8 mouse cellular contexts compared by ENCODE assay signal in the genomic region with DNA sequence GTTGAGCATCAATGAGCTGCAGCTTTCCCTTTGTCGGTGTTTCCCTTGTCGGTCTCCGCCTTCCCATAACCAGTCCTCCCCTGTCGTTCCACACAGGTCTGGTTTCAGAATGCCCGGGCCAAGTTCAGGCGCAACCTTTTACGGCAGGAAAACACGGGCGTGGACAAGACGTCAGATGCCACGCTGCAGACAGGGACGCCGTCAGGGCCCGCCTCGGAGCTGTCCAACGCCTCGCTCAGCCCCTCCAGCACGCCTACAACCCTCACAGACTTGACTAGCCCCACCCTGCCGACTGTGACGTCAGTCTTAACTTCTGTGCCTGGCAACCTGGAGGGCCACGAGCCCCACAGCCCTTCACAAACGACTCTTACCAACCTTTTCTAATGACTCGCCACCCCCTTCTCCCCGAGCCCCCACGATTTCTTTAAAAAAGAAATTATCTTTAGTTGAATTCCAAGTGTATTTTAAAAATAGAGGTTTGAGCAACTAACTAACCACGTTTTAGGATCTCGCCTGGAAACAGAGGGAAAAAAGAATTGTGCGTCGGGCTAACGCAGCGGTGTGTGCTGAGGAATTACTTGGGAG. TPM values are rescaled to one million over a fixed set of nuclear protein-coding genes. Genes with fewer than 3 reads are reported as not detected.
DNase-seq lines count a peak whose midpoint lies in the region; ATAC-seq lines count a peak whose summit lies in the region.

No protein-coding gene starts in this region.

- 0 out of 2 replicates have a peak, but pooled peaks cover 4% of the 10 kb centered on the region for H3K4me1 ChIP-seq in embryonic facial prominence, embryonic 12.5 days
- H3K4me1 ChIP-seq in hindbrain, embryonic 13.5 days (replicated peaks) = peaks cover 4% of the 10 kb centered on the region
- peaks cover 10% of the 10 kb centered on the region for H3K4me1 ChIP-seq in limb, embryonic 15.5 days
- peaks cover 27% of the 10 kb centered on the region for H3K4me1 ChIP-seq in midbrain, embryonic 13.5 days (replicated peaks)

- H3K27ac ChIP-seq in embryonic facial prominence, embryonic 12.5 days = no peak overlapping the region
- no peak overlapping the region for H3K27ac ChIP-seq in hindbrain, embryonic 13.5 days
- no peak overlapping the region for H3K27ac ChIP-seq in limb, embryonic 15.5 days
- H3K27ac ChIP-seq in midbrain, embryonic 13.5 days = no peak overlapping the region

- ATAC-seq in embryonic facial prominence, embryonic 12.5 days (ENCODE audit: insufficient number of reproducible peaks, insufficient read depth, low FRiP score, low TSS enrichment) = no peak
- no peak for ATAC-seq in hindbrain, embryonic 13.5 days (ENCODE audit: low FRiP score)
- ATAC-seq in limb, embryonic 15.5 days (ENCODE audit: insufficient number of reproducible peaks, low FRiP score, low TSS enrichment, low read depth) = no peak
- ATAC-seq in midbrain, embryonic 13.5 days = no peak

- peaks cover 87% of the 10 kb centered on the region for H3K27me3 ChIP-seq in embryonic facial prominence, embryonic 12.5 days
- peaks cover 96% of the 10 kb centered on the region for H3K27me3 ChIP-seq in hindbrain, embryonic 13.5 days
- H3K27me3 ChIP-seq in limb, embryonic 15.5 days = peaks cover 32% of the 10 kb centered on the region
- H3K27me3 ChIP-seq in midbrain, embryonic 13.5 days = peaks cover 94% of the 10 kb centered on the region

- no peaks in the 10 kb centered on the region for H3K9me3 ChIP-seq in embryonic facial prominence, embryonic 12.5 days
- H3K9me3 ChIP-seq in hindbrain, embryonic 13.5 days = no peaks in the 10 kb centered on the region
- H3K9me3 ChIP-seq in limb, embryonic 15.5 days = no peaks in the 10 kb centered on the region
- no peaks in the 10 kb centered on the region for H3K9me3 ChIP-seq in midbrain, embryonic 13.5 days

- DNase-seq in spleen, postnatal 36 days (ENCODE audit: low spot score in 2 of 2) = peak; percentile 19 to 40
- DNase-seq in spleen, adult 18-20 months = no peak
- peak; percentile 63 for DNase-seq in thymus, postnatal 4 days
- no peak for DNase-seq in cerebellum, adult 18-20 months

- no peak overlapping the region for H3K9ac ChIP-seq in embryonic facial prominence, embryonic 12.5 days
- H3K9ac ChIP-seq in hindbrain, embryonic 13.5 days = no peak overlapping the region
- H3K9ac ChIP-seq in limb, embryonic 15.5 days = no peak overlapping the region
- H3K9ac ChIP-seq in midbrain, embryonic 13.5 days (replicated peaks) = no peak overlapping the region

- peak overlapping the region; percentile 20 for H3K4me3 ChIP-seq in embryonic facial prominence, embryonic 12.5 days
- no peak overlapping the region for H3K4me3 ChIP-seq in hindbrain, embryonic 13.5 days
- H3K4me3 ChIP-seq in limb, embryonic 15.5 days = peak overlapping the region; percentile 25
- H3K4me3 ChIP-seq in midbrain, embryonic 13.5 days (replicated peaks) = no peak overlapping the region

- 7% methylated on average over 31 of the region's 31 CpGs for WGBS in embryonic facial prominence, embryonic 12.5 days
- 6% methylated on average over 31 of the region's 31 CpGs for WGBS in hindbrain, embryonic 13.5 days
- WGBS in limb, embryonic 15.5 days = 13% methylated on average over 31 of the region's 31 CpGs
- WGBS in midbrain, embryonic 13.5 days = 16% methylated on average over 31 of the region's 31 CpGs

- no peaks in the 10 kb centered on the region for H3K36me3 ChIP-seq in embryonic facial prominence, embryonic 12.5 days
- H3K36me3 ChIP-seq in hindbrain, embryonic 13.5 days = no peaks in the 10 kb centered on the region
- no peaks in the 10 kb centered on the region for H3K36me3 ChIP-seq in limb, embryonic 15.5 days
- peaks cover 30% of the 10 kb centered on the region for H3K36me3 ChIP-seq in midbrain, embryonic 13.5 days

- peak overlapping the region; percentile 48 for H3K4me2 ChIP-seq in embryonic facial prominence, embryonic 12.5 days (replicated peaks)
- peak overlapping the region; percentile 41 for H3K4me2 ChIP-seq in hindbrain, embryonic 13.5 days
- H3K4me2 ChIP-seq in limb, embryonic 15.5 days = peak overlapping the region; percentile 48
- H3K4me2 ChIP-seq in midbrain, embryonic 13.5 days (replicated peaks) = peak overlapping the region; percentile 31

RNA-seq across cellular contexts. Expression of gene Lhx2, which starts 29.8 kb away (rescaled TPM):
- 18.4 and 22.2 TPM in 2 replicates for polyA plus RNA-seq in embryonic facial prominence, embryonic 12.5 days (2016; fragmentation: Nextera tagmentation; extraction: Ambion mirVana)
- polyA plus RNA-seq in hindbrain, embryonic 13.5 days (2015; fragmentation: Nextera tagmentation; extraction: Ambion mirVana) = 22.1 and 23.6 TPM in 2 replicates
- polyA plus RNA-seq in limb, embryonic 15.5 days (2015; fragmentation: Nextera tagmentation; extraction: Ambion mirVana) = 5.1 and 8.5 TPM in 2 replicates
- 89.3 and 97.3 TPM in 2 replicates for polyA plus RNA-seq in midbrain, embryonic 13.5 days (2015; fragmentation: Nextera tagmentation; extraction: Ambion mirVana)

Comparison
In these comparisons a context has a peak if more than half of its experiments do, and no peak if none do; other contexts are left out.
1. DNase-seq: peak in spleen, postnatal 36 days (2 of 2) and thymus, postnatal 4 days (single experiment); none in spleen, adult 18-20 months (0 of 2) and cerebellum, adult 18-20 months (0 of 2).
2. H3K4me3 ChIP-seq: peak in embryonic facial prominence, embryonic 12.5 days (single experiment) and limb, embryonic 15.5 days (single experiment); none in hindbrain, embryonic 13.5 days (single experiment) and midbrain, embryonic 13.5 days (single experiment).
3. Peak in every context shown above with its lines, with median percentiles within 50 percentile points of each other: H3K4me2 ChIP-seq.